Mouse (Mus musculus) liver, postnatal 0 days (tissue): ENCODE results near the gene Rab6a.

Experiments
- CTCF ChIP-seq: sonication (generic); IDR thresholded peaks from 2 replicates; pipeline ENCODE4 v1.5.1; 2016; ENCODE audit warnings: antibody characterized with exemption, low read depth
- EP300 ChIP-seq: IDR thresholded peaks from 2 replicates; pipeline ENCODE4 v1.6.1; 2016; ENCODE audit warnings: antibody characterized with exemption, low read depth, mild to moderate bottlenecking

DNA sequence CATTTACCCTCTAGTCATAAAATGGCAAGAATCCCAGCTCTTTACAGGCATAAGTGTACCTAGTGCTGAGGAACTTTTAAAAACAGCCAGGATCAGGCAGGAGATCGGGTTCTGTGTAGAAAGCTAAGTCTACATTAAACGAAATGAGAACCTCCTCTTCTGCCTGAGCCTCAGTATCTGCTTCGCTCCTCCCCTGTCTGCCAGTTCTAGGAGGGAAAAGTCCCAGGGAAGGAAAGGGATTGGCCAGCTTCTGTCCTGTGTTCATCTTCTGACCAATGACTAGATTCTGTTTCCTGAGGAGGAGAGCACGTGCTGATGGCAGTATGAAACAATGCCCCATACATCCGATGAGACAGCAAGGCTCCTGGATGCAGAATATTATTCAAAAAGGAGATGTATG is 73.9 kb downstream of the Rab6a start:
- TF ChIP-seq CTCF = no peak
- TF ChIP-seq EP300 = no peak
